Mouse (Mus musculus) lung, embryonic 14.5 days (tissue): ENCODE results near the gene Slc24a2. TPM values are rescaled to one million over a fixed set of nuclear protein-coding genes. Genes with fewer than 3 reads are reported as not detected.

Experiments
- ATAC-seq: fragments of 200-750 bp; cut with Nextera tagmentation; 2 replicates; pipeline ENCODE4 v1.8.0; 2017; ENCODE audit warnings: mild to moderate bottlenecking, moderate TSS enrichment, moderate library complexity; ENCODE audit not compliant: insufficient read depth
- DNase-seq: peaks from one replicate; pipeline ENCODE4 v3.0.0-alpha.2; 2015
- H3K27ac ChIP-seq: fragments of 300-500 bp; sonication (generic); 2 replicates; pipeline ENCODE4 v1.5.1; 2014; ENCODE audit warnings: low read depth, mild to moderate bottlenecking, moderate library complexity
- H3K27me3 ChIP-seq: fragments of 300-500 bp; sonication (generic); 2 replicates; pipeline ENCODE4 v1.6.1; 2014; ENCODE audit warnings: low read length, control low read depth; ENCODE audit not compliant: insufficient read depth
- H3K36me3 ChIP-seq: fragments of 300-500 bp; sonication (generic); 2 replicates; pipeline ENCODE4 v1.6.1; 2014; ENCODE audit warnings: control low read depth; ENCODE audit not compliant: insufficient read depth
- H3K4me1 ChIP-seq: fragments of 300-500 bp; sonication (generic); 2 replicates; pipeline ENCODE4 v1.6.1; 2014; ENCODE audit warnings: antibody characterized with exemption, control low read depth; ENCODE audit not compliant: insufficient read depth
- H3K4me2 ChIP-seq: fragments of 300-500 bp; sonication (generic); 2 replicates; pipeline ENCODE4 v1.6.1; 2014; ENCODE audit warnings: mild to moderate bottlenecking
- H3K4me3 ChIP-seq: fragments of 300-500 bp; sonication (generic); 2 replicates; pipeline ENCODE4 v1.5.1; 2014; ENCODE audit warnings: low read depth, low read length
- H3K9ac ChIP-seq: fragments of 300-500 bp; sonication (generic); 2 replicates; pipeline ENCODE4 v1.6.1; 2014
- H3K9me3 ChIP-seq: fragments of 300-500 bp; sonication (generic); 2 replicates; pipeline ENCODE4 v1.6.1; 2016; ENCODE audit warnings: low read depth, low read length, control low read depth
- CTCF ChIP-seq: IDR thresholded peaks from 2 replicates; pipeline ENCODE4 v1.5.1; 2016; ENCODE audit warnings: antibody characterized with exemption, low read depth
- WGBS: fragments of 180-500 bp; shearing (Covaris S2); extraction: QIAGEN DNeasy Blood & Tissue Kit; methylation state at CpG from one replicate; pipeline ENCODE4 v1.1.7; 2014; 5-methylcytosine and 5-hydroxymethylcytosine counted together
- polyA plus RNA-seq: library from polyadenylated mRNA; unstranded; fragments of >200 nt; fragmentation: Nextera tagmentation; extraction: Ambion mirVana; gene quantifications from 2 replicates; pipeline ENCODE4 v1.2.1, GENCODE M21; 2014

Gene Slc24a2
- polyA plus RNA-seq = 0.04 and 0.18 TPM in 2 replicates

GRCm38 (mm10) chr4:87229960-87230551 lies at the start of gene Slc24a2:
Gene Slc24a2, minus strand, starts transcription at chr4:87230477.
- under 1% methylated on average over 60 of the region's 62 CpGs for WGBS
- DNase-seq (peak; percentile 89), ATAC-seq (peak; percentile 98)
- Histone ChIP-seq H3K4me3 (peak within 1 kb of the TSS; percentile 52), H3K27me3 (peaks cover 23% of the 10 kb centered on the region), H3K9ac (peak within 1 kb of the TSS; percentile 29; the same call in 1 of the 2 replicates), H3K36me3 (no peaks in the 10 kb centered on the region), H3K4me2 (peak within 1 kb of the TSS; percentile 93), H3K4me1 (no peaks in the 10 kb centered on the region), H3K9me3 (no peaks in the 10 kb centered on the region), H3K27ac (no peak within 1 kb of the TSS)
- no peak for TF ChIP-seq CTCF

GRCm38 (mm10) chr4:87274825-87275224 lies 44.5 kb upstream of the Slc24a2 start:
- Histone ChIP-seq H3K4me1 (no peaks in the 10 kb centered on the region), H3K27ac (no peak overlapping the region), H3K4me3 (no peak overlapping the region), H3K36me3 (no peaks in the 10 kb centered on the region), H3K9ac (no peak overlapping the region), H3K4me2 (no peak overlapping the region), H3K27me3 (no peaks in the 10 kb centered on the region), H3K9me3 (no peaks in the 10 kb centered on the region)
- no peak for ATAC-seq
- DNase-seq = no peak
- TF ChIP-seq CTCF = no peak
- WGBS = 5% methylated on average over 1 of the region's 1 CpGs

GRCm38 (mm10) chr4:87274276-87274675 lies 44.0 kb upstream of the Slc24a2 start:
- no peaks in the 10 kb centered on the region for H3K36me3 ChIP-seq
- no peak overlapping the region for H3K27ac ChIP-seq
- H3K4me1 ChIP-seq = no peaks in the 10 kb centered on the region
- H3K9ac ChIP-seq = no peak overlapping the region
- DNase-seq = no peak
- no peaks in the 10 kb centered on the region for H3K27me3 ChIP-seq
- H3K9me3 ChIP-seq = no peaks in the 10 kb centered on the region
- 71% methylated on average over 2 of the region's 2 CpGs for WGBS
- H3K4me3 ChIP-seq = no peak overlapping the region
- TF ChIP-seq CTCF = no peak
- ATAC-seq = no peak
- H3K4me2 ChIP-seq = no peak overlapping the region

- Histone ChIP-seq H3K4me3 (no peak overlapping the region), H3K27ac (no peak overlapping the region), H3K27me3 (no peaks in the 10 kb centered on the region), H3K4me1 (no peaks in the 10 kb centered on the region), H3K36me3 (no peaks in the 10 kb centered on the region), H3K9me3 (no peaks in the 10 kb centered on the region), H3K4me2 (no peak overlapping the region), H3K9ac (no peak overlapping the region)
- 89% methylated on average over 3 of the region's 3 CpGs for WGBS
- TF ChIP-seq CTCF = no peak
- no peak for ATAC-seq
- DNase-seq = no peak
Observed at GRCm38 (mm10) chr4:87273476-87273875, 43.2 kb upstream of the Slc24a2 start.

GRCm38 (mm10) chr4:87229224-87229959 lies 885 bp downstream of the Slc24a2 start:
- Histone ChIP-seq H3K4me1 (no peaks in the 10 kb centered on the region), H3K36me3 (no peaks in the 10 kb centered on the region), H3K4me3 (peak overlapping the region; percentile 52), H3K9me3 (no peaks in the 10 kb centered on the region), H3K27me3 (peaks cover 23% of the 10 kb centered on the region), H3K4me2 (peak overlapping the region; percentile 93), H3K9ac (peak overlapping the region; percentile 29; the same call in 1 of the 2 replicates), H3K27ac (no peak overlapping the region)
- ATAC-seq (peak; percentile 28; the same call in 1 of the 2 replicates), DNase-seq (no peak)
- TF ChIP-seq CTCF = no peak
- 19% methylated on average over 14 of the region's 14 CpGs for WGBS

- H3K36me3 ChIP-seq = no peaks in the 10 kb centered on the region
- no peaks in the 10 kb centered on the region for H3K4me1 ChIP-seq
- H3K4me3 ChIP-seq = no peak overlapping the region
- H3K9me3 ChIP-seq = no peaks in the 10 kb centered on the region
- TF ChIP-seq CTCF = no peak
- H3K27ac ChIP-seq = no peak overlapping the region
- ATAC-seq (peak; percentile 71), DNase-seq (peak; percentile 90)
- no peak overlapping the region for H3K4me2 ChIP-seq
- WGBS = 36% methylated on average over 2 of the region's 2 CpGs
- H3K9ac ChIP-seq = no peak overlapping the region
- H3K27me3 ChIP-seq = no peaks in the 10 kb centered on the region
Observed at GRCm38 (mm10) chr4:87221586-87221985, 8.7 kb downstream of the Slc24a2 start.

GRCm38 (mm10) chr4:87218196-87218595 lies 12.1 kb downstream of the Slc24a2 start:
- Histone ChIP-seq H3K27me3 (no peaks in the 10 kb centered on the region), H3K9ac (no peak overlapping the region), H3K36me3 (no peaks in the 10 kb centered on the region), H3K4me1 (no peaks in the 10 kb centered on the region), H3K9me3 (no peaks in the 10 kb centered on the region), H3K27ac (no peak overlapping the region), H3K4me3 (no peak overlapping the region), H3K4me2 (no peak overlapping the region)
- WGBS = 55% methylated on average over 5 of the region's 5 CpGs
- no peak for DNase-seq
- no peak for TF ChIP-seq CTCF
- ATAC-seq = no peak
